Mouse (Mus musculus) liver, embryonic 14.5 days (tissue): ENCODE results near the gene Pcgf2.

Experiments used
- CTCF ChIP-seq: IDR thresholded peaks from 2 replicates; pipeline ENCODE4 v1.5.1; 2016; ENCODE audit warnings: antibody characterized with exemption, low read depth, control low read depth
- EP300 ChIP-seq: IDR thresholded peaks from 2 replicates; pipeline ENCODE4 v1.6.1; 2016; ENCODE audit warnings: antibody characterized with exemption, low read depth

GRCm38 (mm10) chr11:97680430-97680829 is 19.9 kb downstream of the Pcgf2 start:
- TF ChIP-seq CTCF (no peak), EP300 (no peak)
